Mouse (Mus musculus) testis, adult 2 months (tissue): ENCODE measurements around the gene Abcc2.

Experiments used
- CTCF ChIP-seq: fragments of 200-500 bp; IDR thresholded peaks from 2 replicates; pipeline ENCODE4 v1.5.1; 2012; ENCODE audit warnings: low read depth, mild to moderate bottlenecking, inconsistent platforms, low read length, moderate library complexity; ENCODE audit not compliant: control insufficient read depth, insufficient read depth, insufficient replicate concordance
- POLR2A ChIP-seq: fragments of 200-500 bp; IDR thresholded peaks from 2 replicates; pipeline ENCODE4 v1.6.1; 2012; ENCODE audit warnings: low read depth, mild to moderate bottlenecking, inconsistent platforms, low read length, moderate library complexity; ENCODE audit not compliant: control insufficient read depth

DNA sequence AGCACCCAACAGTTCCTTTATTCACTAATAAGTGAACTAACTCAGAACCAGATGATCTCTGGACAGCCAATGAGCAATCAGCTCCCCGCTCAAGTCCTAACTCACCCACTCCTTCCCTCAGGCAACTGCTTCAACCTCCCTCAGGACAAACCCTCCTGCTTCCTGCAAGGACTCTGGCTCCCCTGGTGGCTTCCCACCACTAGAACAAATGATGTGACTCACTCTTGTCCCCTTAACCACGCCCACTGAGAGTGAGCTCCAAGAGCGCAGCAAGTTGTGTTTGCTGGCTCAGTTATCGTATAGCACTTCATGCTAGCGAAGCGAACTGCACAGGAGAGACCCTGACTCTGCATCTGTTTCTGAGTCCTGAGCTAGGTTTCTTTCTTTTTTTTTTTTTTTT lies 75.4 kb downstream of the Abcc2 start:
- no peak for TF ChIP-seq CTCF
- no peak for TF ChIP-seq POLR2A
